Mouse (Mus musculus) lung, embryonic 14.5 days (tissue): ENCODE results near the gene Usp6nl. TPM values are rescaled to one million over a fixed set of nuclear protein-coding genes. Genes with fewer than 3 reads are reported as not detected.
A peak's percentile ranks its signal among the peaks of the same experiment; 100 is the strongest.

Experiments used
- ATAC-seq: fragments of 200-750 bp; cut with Nextera tagmentation; 2 replicates; pipeline ENCODE4 v1.8.0; 2017; ENCODE audit warnings: mild to moderate bottlenecking, moderate TSS enrichment, moderate library complexity; ENCODE audit not compliant: insufficient read depth
- DNase-seq: peaks from one replicate; pipeline ENCODE4 v3.0.0-alpha.2; 2015
- H3K27ac ChIP-seq: fragments of 300-500 bp; sonication (generic); 2 replicates; pipeline ENCODE4 v1.5.1; 2014; ENCODE audit warnings: low read depth, mild to moderate bottlenecking, moderate library complexity
- H3K27me3 ChIP-seq: fragments of 300-500 bp; sonication (generic); 2 replicates; pipeline ENCODE4 v1.6.1; 2014; ENCODE audit warnings: low read length, control low read depth; ENCODE audit not compliant: insufficient read depth
- H3K36me3 ChIP-seq: fragments of 300-500 bp; sonication (generic); 2 replicates; pipeline ENCODE4 v1.6.1; 2014; ENCODE audit warnings: control low read depth; ENCODE audit not compliant: insufficient read depth
- H3K4me1 ChIP-seq: fragments of 300-500 bp; sonication (generic); 2 replicates; pipeline ENCODE4 v1.6.1; 2014; ENCODE audit warnings: antibody characterized with exemption, control low read depth; ENCODE audit not compliant: insufficient read depth
- H3K4me2 ChIP-seq: fragments of 300-500 bp; sonication (generic); 2 replicates; pipeline ENCODE4 v1.6.1; 2014; ENCODE audit warnings: mild to moderate bottlenecking
- H3K4me3 ChIP-seq: fragments of 300-500 bp; sonication (generic); 2 replicates; pipeline ENCODE4 v1.5.1; 2014; ENCODE audit warnings: low read depth, low read length
- H3K9ac ChIP-seq: fragments of 300-500 bp; sonication (generic); 2 replicates; pipeline ENCODE4 v1.6.1; 2014
- H3K9me3 ChIP-seq: fragments of 300-500 bp; sonication (generic); 2 replicates; pipeline ENCODE4 v1.6.1; 2016; ENCODE audit warnings: low read depth, low read length, control low read depth
- CTCF ChIP-seq: IDR thresholded peaks from 2 replicates; pipeline ENCODE4 v1.5.1; 2016; ENCODE audit warnings: antibody characterized with exemption, low read depth
- WGBS: fragments of 180-500 bp; shearing (Covaris S2); extraction: QIAGEN DNeasy Blood & Tissue Kit; methylation state at CpG from one replicate; pipeline ENCODE4 v1.1.7; 2014; 5-methylcytosine and 5-hydroxymethylcytosine counted together
- polyA plus RNA-seq: library from polyadenylated mRNA; unstranded; fragments of >200 nt; fragmentation: Nextera tagmentation; extraction: Ambion mirVana; gene quantifications from 2 replicates; pipeline ENCODE4 v1.2.1, GENCODE M21; 2014

The Usp6nl gene
- polyA plus RNA-seq, 1 experiment from 2014 or later = 16.7 TPM

- Histone ChIP-seq H3K9me3 (no peaks in the 10 kb centered on the region), H3K9ac (no peak overlapping the region), H3K4me2 (no peak overlapping the region), H3K4me1 (peaks cover 22% of the 10 kb centered on the region), H3K4me3 (no peak overlapping the region), H3K27me3 (no peaks in the 10 kb centered on the region), H3K27ac (no peak overlapping the region), H3K36me3 (no peaks in the 10 kb centered on the region)
- 81% methylated on average over 8 of the region's 8 CpGs for WGBS
- no peak for DNase-seq
- no peak for ATAC-seq
- no peak for TF ChIP-seq CTCF
These were observed 53.6 kb downstream of the Usp6nl start for GRCm38 (mm10) chr2:6376071-6376470.

- no peak for DNase-seq
- Histone ChIP-seq H3K27me3 (no peaks in the 10 kb centered on the region), H3K4me1 (peaks cover 18% of the 10 kb centered on the region), H3K4me3 (no peak overlapping the region), H3K9me3 (no peaks in the 10 kb centered on the region), H3K27ac (no peak overlapping the region), H3K9ac (no peak overlapping the region; the same call in 1 of the 2 replicates), H3K4me2 (no peak overlapping the region), H3K36me3 (no peaks in the 10 kb centered on the region)
- no peak for ATAC-seq
- no peak for TF ChIP-seq CTCF
- WGBS = 64% methylated on average over 4 of the region's 4 CpGs
These were observed 54.5 kb downstream of the Usp6nl start for GRCm38 (mm10) chr2:6376941-6377340.

GRCm38 (mm10) chr2:6378590-6379205 lies 56.2 kb downstream of the Usp6nl start:
- ATAC-seq (peak; percentile 55), DNase-seq (no peak)
- no peak for TF ChIP-seq CTCF
- Histone ChIP-seq H3K4me2 (no peak overlapping the region), H3K4me1 (peaks cover 18% of the 10 kb centered on the region), H3K27ac (peak overlapping the region; percentile 13; the same call in 1 of the 2 replicates), H3K27me3 (no peaks in the 10 kb centered on the region), H3K4me3 (no peak overlapping the region), H3K36me3 (no peaks in the 10 kb centered on the region), H3K9ac (no peak overlapping the region), H3K9me3 (no peaks in the 10 kb centered on the region)
- WGBS = 54% methylated on average over 8 of the region's 8 CpGs

GRCm38 (mm10) chr2:6379731-6380212 lies 57.3 kb downstream of the Usp6nl start:
- H3K4me2 ChIP-seq = no peak overlapping the region
- WGBS = 78% methylated on average over 8 of the region's 8 CpGs
- H3K9me3 ChIP-seq = no peaks in the 10 kb centered on the region
- H3K27ac ChIP-seq = no peak overlapping the region
- TF ChIP-seq CTCF = no peak
- peaks cover 18% of the 10 kb centered on the region for H3K4me1 ChIP-seq
- no peaks in the 10 kb centered on the region for H3K27me3 ChIP-seq
- no peak for ATAC-seq
- no peak for DNase-seq
- H3K9ac ChIP-seq = no peak overlapping the region
- no peaks in the 10 kb centered on the region for H3K36me3 ChIP-seq
- H3K4me3 ChIP-seq = no peak overlapping the region

- ATAC-seq = peak; percentile 40; the same call in 1 of the 2 replicates
- DNase-seq = no peak
- H3K36me3 ChIP-seq = no peaks in the 10 kb centered on the region
- H3K27me3 ChIP-seq = no peaks in the 10 kb centered on the region
- H3K9ac ChIP-seq = no peak overlapping the region
- no peak overlapping the region for H3K27ac ChIP-seq
- no peak overlapping the region for H3K4me3 ChIP-seq
- WGBS = 72% methylated on average over 9 of the region's 9 CpGs
- H3K9me3 ChIP-seq = no peaks in the 10 kb centered on the region
- no peak for TF ChIP-seq CTCF
- H3K4me1 ChIP-seq = peaks cover 18% of the 10 kb centered on the region
- H3K4me2 ChIP-seq = no peak overlapping the region
These were observed 57.9 kb downstream of the Usp6nl start for GRCm38 (mm10) chr2:6380401-6380800.

GRCm38 (mm10) chr2:6384407-6385146 lies 62.1 kb downstream of the Usp6nl start:
- H3K4me2 ChIP-seq = no peak overlapping the region
- H3K9ac ChIP-seq = no peak overlapping the region
- H3K9me3 ChIP-seq = no peaks in the 10 kb centered on the region
- no peaks in the 10 kb centered on the region for H3K27me3 ChIP-seq
- 0 out of 2 replicates have a peak, but pooled peaks cover 5% of the 10 kb centered on the region for H3K4me1 ChIP-seq
- H3K36me3 ChIP-seq = no peaks in the 10 kb centered on the region
- TF ChIP-seq CTCF = no peak
- DNase-seq (no peak), ATAC-seq (no peak; the same call in 1 of the 2 replicates)
- H3K27ac ChIP-seq = no peak overlapping the region
- no peak overlapping the region for H3K4me3 ChIP-seq
- WGBS = 79% methylated on average over 14 of the region's 14 CpGs

GRCm38 (mm10) chr2:6389162-6389561 lies 66.7 kb downstream of the Usp6nl start:
- Histone ChIP-seq H3K27me3 (no peaks in the 10 kb centered on the region), H3K4me2 (no peak overlapping the region), H3K27ac (no peak overlapping the region), H3K36me3 (0 out of 2 replicates have a peak, but pooled peaks cover 4% of the 10 kb centered on the region), H3K4me3 (no peak overlapping the region), H3K9ac (no peak overlapping the region), H3K9me3 (no peaks in the 10 kb centered on the region), H3K4me1 (no peaks in the 10 kb centered on the region)
- DNase-seq = no peak
- no peak for ATAC-seq
- no peak for TF ChIP-seq CTCF
- WGBS = 57% methylated on average over 3 of the region's 3 CpGs
